Mouse (Mus musculus) spleen, adult 12 weeks (tissue): ENCODE measurements around the gene Gm10300.

Experiments used
- DNase-seq: peaks from one replicate; pipeline ENCODE4 v3.0.0; 2022; ENCODE audit warnings: low spot score

Gm10300 gene

DNA sequence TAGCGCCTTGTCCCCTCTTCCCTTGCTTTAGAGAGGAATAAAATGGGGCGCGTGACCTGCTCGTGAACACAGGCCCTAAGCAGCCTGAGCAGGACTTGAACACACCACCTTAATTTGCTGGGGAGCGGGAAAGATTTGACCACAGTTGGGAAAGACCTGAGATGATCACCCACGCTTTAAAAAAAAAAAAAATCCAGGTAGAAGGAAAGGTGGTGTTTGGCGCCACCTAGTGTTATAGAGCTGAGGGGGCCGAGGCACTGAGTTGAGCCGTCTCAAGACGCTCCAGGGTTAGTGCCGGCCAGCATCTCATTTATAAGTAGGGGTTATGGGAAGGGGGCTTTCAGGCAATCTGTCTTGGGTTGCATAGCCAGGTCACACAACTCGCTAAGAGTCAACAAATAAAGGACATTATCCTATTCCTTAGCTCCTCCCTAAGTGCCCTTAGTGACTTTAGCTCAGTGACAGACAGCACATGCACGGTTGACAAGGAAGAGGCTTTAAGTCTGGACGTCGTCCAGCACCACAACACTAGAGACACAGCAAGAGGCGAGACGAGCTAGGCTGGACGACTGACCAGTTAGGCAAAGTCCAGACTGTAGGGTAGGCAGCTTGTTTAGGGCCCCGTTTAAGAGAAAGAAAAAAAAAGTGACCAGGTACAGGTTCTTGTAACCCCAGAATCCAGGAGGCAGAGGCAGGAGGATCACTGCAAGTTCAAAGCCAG is 5.2 kb downstream of the Gm10300 start:
- peak; percentile 58 for DNase-seq

DNA sequence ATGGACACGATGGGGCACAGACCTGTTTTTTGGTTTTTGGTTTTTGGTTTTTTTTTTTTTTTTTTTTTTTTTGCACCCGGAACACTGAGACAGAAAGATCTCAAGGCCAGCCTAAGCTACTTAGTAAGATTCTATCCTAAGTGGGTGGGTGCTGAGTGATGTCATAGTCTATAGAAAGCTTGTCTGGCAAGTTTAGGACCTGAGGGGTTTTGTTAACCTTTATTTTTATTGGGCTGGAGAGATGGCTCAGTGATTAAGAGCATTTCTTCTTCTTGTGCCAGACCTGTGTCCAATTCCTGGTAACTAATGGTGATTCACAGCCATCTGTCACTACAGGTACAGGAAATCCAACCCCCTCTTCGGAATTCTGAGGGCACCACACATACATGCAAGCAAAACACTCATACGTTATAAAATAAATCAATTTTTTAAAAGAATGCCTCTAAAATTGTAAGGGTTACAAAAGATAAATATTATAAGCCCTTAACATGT is 6.0 kb downstream of the Gm10300 start:
- DNase-seq = no peak

- no peak for DNase-seq
These were observed 10.6 kb downstream of the Gm10300 start for GRCm38 (mm10) chr4:132085114-132085513.

GRCm38 (mm10) chr4:132088921-132089320 is 14.4 kb downstream of the Gm10300 start:
- peak; percentile 40 for DNase-seq

DNA sequence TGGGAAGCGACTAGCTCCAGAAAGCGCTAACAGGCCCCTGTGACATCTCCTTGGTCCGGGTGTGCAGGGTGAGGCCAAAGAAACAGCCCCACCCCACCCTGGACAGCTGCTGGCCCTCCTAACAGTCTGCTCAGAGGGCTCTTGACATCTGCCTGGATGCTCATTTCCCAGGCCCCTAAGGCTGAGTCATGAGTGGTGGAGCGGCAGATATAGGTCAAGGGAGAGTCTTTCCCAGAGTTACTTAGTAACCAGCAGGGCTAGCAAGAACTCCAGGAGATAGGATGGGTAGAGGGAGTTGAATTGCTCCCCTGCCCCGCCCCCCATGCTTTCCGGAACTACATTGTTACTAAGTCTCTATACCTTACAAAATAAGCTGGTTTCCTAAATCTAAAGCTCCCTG is 18.6 kb downstream of the Gm10300 start:
- no peak for DNase-seq

- no peak for DNase-seq
These were observed 19.4 kb downstream of the Gm10300 start for GRCm38 (mm10) chr4:132093928-132094327.

- no peak for DNase-seq
These were observed 20.5 kb downstream of the Gm10300 start for GRCm38 (mm10) chr4:132095043-132095442.

DNA sequence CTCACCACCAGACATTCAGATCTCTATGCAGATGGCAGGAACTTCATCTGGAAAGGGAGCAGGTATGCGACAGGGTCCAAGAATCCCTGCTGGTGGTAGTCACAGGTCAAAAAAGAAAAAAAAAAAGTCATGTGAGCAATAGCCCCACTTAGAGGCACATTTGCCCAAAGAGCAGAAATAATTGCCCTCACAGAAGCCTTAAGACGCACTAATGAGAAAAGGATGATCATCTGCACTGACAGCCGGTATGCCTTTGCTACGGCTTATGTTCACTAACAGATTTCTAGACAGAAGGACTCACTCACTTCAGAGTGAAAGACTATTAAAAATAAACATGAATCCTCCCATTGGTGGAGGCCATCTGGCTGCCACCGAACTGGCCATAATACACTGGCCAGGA is 25.1 kb downstream of the Gm10300 start:
- DNase-seq = no peak

GRCm38 (mm10) chr4:132101152-132101551 is 26.7 kb downstream of the Gm10300 start:
- no peak for DNase-seq

- DNase-seq = no peak
These were observed 33.7 kb downstream of the Gm10300 start for GRCm38 (mm10) chr4:132108221-132108620.

GRCm38 (mm10) chr4:132111227-132111626 is 36.7 kb downstream of the Gm10300 start:
- no peak for DNase-seq

GRCm38 (mm10) chr4:132113411-132114095 is 39.1 kb downstream of the Gm10300 start:
- DNase-seq = no peak

- no peak for DNase-seq
These were observed 41.8 kb downstream of the Gm10300 start for GRCm38 (mm10) chr4:132116315-132116714.

- DNase-seq = no peak
These were observed 45.1 kb downstream of the Gm10300 start for GRCm38 (mm10) chr4:132119566-132119965.

- DNase-seq = no peak
These were observed 47.2 kb downstream of the Gm10300 start for GRCm38 (mm10) chr4:132121674-132122073.

DNA sequence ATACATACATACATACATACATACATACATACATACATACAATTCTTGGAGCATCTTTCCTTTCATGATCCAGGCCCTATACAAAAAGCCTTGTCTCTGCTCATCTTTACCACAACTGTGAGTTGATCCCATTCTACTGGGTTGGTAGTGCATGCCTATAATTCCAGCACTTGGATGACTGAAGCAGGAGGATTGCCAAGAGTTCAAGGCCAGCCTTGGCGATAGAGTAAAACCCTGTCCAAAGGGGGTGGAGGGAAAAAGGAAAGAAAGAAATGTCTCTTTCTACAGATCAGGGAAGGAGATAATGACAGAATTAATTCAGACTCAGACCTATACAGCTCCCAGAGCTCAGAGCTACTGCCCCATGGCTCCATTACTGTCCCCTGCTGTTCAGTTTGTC is 48.7 kb downstream of the Gm10300 start:
- DNase-seq = no peak
